Mouse (Mus musculus): Measurements from ENCODE around the gene Ms4a1. TPM values are rescaled to one million over a fixed set of nuclear protein-coding genes. Genes with fewer than 3 reads are reported as not detected.
"Not testable (repeated sequence)": the region's sequence is repeated elsewhere in the genome, so short reads cannot be mapped to it uniquely, and the experiment has no call there.

The Ms4a1 gene
- polyA plus RNA-seq (2015; fragmentation: Nextera tagmentation; extraction: Ambion mirVana) = 0.91 and 1.6 TPM in 2 replicates

DNA sequence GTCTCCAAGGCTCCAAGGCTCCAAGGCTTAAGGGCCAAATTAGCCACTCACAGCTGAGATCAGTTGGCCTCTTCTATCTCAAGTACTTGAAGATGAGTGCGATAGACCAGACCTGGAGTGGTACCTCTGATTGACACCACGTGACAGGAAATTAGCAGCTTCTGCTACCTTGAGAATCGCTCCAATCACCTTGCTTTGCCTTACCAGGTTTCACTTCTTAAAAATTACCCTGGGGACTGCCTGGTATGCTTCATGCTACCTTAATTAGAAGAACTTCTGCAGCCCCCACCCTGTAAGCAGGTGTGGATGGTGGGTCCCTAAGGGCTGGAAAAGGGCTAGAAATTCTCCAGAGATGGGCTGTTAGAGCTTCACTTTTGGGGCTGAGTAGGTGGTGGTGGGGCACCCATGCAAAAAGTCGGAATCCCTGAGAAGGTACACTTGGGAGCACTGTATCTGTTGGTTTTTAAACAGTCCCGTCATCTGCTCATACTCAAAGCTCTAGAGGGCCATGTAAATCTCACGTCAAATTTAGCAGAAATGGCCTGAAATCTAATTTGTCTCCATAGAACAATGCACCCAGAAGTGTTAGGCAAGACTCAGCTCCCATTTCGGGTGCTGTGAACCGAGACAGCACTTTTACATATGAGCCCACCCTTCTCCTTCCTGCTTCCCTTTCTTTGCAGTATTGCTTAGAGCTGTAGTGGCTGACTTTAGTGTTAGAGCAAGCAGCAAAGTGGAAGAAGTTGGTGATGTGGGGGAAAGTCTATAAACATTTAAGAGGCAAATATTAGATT lies at the start of gene Ms4a1:
TSS of gene Ms4a1 (minus strand) at position 190 of the 794 bp plus-strand sequence.
- Histone ChIP-seq H3K9ac (replicated peaks; ENCODE audit: low read depth) (no peak within 1 kb of the TSS), H3K9me3 (ENCODE audit: low read length) (no peaks in the 10 kb centered on the region), H3K27me3 (replicated peaks; ENCODE audit: insufficient read depth, low read length) (no peaks in the 10 kb centered on the region), H3K36me3 (ENCODE audit: insufficient read depth, low read length) (no peaks in the 10 kb centered on the region), H3K4me1 (ENCODE audit: insufficient read depth, low read depth, low read length) (no peaks in the 10 kb centered on the region), H3K4me2 (replicated peaks; ENCODE audit: low read depth, low read length) (no peak within 1 kb of the TSS), H3K4me3 (ENCODE audit: low read depth, low read length) (no peak within 1 kb of the TSS), H3K27ac (ENCODE audit: low read length) (no peak within 1 kb of the TSS)
- no peak for TF ChIP-seq EP300 (IDR thresholded peaks at IDR 0.05)
- TF ChIP-seq CTCF (IDR thresholded peaks at IDR 0.05) = no peak
- 71% methylated on average over 8 of the region's 8 CpGs for WGBS
- no peak for ATAC-seq
- no peak for DNase-seq (ENCODE audit: low spot score)

GRCm38 (mm10) chr19:11314354-11314753 lies 48.3 kb upstream of the Ms4a1 start, which contains the start of gene Ms4a14:
Gene Ms4a14 (minus strand): TSS chr19:11314454.
- no peaks in the 10 kb centered on the region for H3K9me3 ChIP-seq (ENCODE audit: low read length)
- H3K27me3 ChIP-seq (replicated peaks; ENCODE audit: insufficient read depth, low read length) = no peaks in the 10 kb centered on the region
- no peak within 1 kb of the TSS for H3K4me3 ChIP-seq (ENCODE audit: low read depth, low read length)
- no peak within 1 kb of the TSS for H3K4me2 ChIP-seq (replicated peaks; ENCODE audit: low read depth, low read length)
- 44% methylated on average over 1 of the region's 1 CpGs for WGBS
- no peak within 1 kb of the TSS for H3K27ac ChIP-seq (ENCODE audit: low read length)
- TF ChIP-seq CTCF (IDR thresholded peaks at IDR 0.05) (no peak), EP300 (IDR thresholded peaks at IDR 0.05) (no peak)
- ATAC-seq (no peak), DNase-seq (ENCODE audit: low spot score) (no peak)
- no peaks in the 10 kb centered on the region for H3K4me1 ChIP-seq (ENCODE audit: insufficient read depth, low read depth, low read length)
- H3K9ac ChIP-seq (replicated peaks; ENCODE audit: low read depth) = no peak within 1 kb of the TSS
- no peaks in the 10 kb centered on the region for H3K36me3 ChIP-seq (ENCODE audit: insufficient read depth, low read length)

GRCm38 (mm10) chr19:11308888-11309287 lies 42.8 kb upstream of the Ms4a1 start:
- no peak for ATAC-seq
- H3K4me3 ChIP-seq (ENCODE audit: low read depth, low read length) = no peak overlapping the region
- H3K9ac ChIP-seq (replicated peaks; ENCODE audit: low read depth) = no peak overlapping the region
- H3K4me2 ChIP-seq (replicated peaks; ENCODE audit: low read depth, low read length) = no peak overlapping the region
- H3K4me1 ChIP-seq (ENCODE audit: insufficient read depth, low read depth, low read length) = no peaks in the 10 kb centered on the region
- H3K27me3 ChIP-seq (replicated peaks; ENCODE audit: insufficient read depth, low read length) = no peaks in the 10 kb centered on the region
- no peak overlapping the region for H3K27ac ChIP-seq (ENCODE audit: low read length)
- no peaks in the 10 kb centered on the region for H3K36me3 ChIP-seq (ENCODE audit: insufficient read depth, low read length)
- no peaks in the 10 kb centered on the region for H3K9me3 ChIP-seq (ENCODE audit: low read length)
- DNase-seq (ENCODE audit: low spot score) = no peak
- TF ChIP-seq EP300 (IDR thresholded peaks at IDR 0.05) (no peak), CTCF (IDR thresholded peaks at IDR 0.05) (no peak)

DNA sequence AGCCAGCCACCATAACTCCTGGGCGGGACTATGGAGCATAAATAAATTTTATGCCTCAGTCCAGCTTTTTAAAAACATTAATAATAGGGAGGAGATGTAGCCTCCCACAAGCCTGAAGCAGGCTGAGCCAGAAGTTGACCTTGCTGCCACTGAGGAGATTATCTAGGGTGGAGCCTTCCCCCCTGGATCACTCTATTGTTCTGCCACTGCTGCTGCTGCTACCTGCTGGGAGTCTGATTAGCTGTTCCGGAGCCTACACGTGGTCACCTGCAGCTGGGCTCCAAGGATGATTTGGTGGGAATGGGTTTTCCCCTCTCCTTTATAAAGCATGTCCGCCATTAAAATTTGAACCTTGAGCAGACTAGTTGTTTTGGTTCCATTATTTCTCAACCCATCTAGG lies 33.5 kb upstream of the Ms4a1 start:
- not testable (repeated sequence) for H3K4me2 ChIP-seq (replicated peaks; ENCODE audit: low read depth, low read length); H3K9ac ChIP-seq (replicated peaks; ENCODE audit: low read depth); H3K36me3 ChIP-seq (ENCODE audit: insufficient read depth, low read length); DNase-seq (ENCODE audit: low spot score); H3K4me3 ChIP-seq (ENCODE audit: low read depth, low read length); ATAC-seq; H3K4me1 ChIP-seq (ENCODE audit: insufficient read depth, low read depth, low read length); H3K27me3 ChIP-seq (replicated peaks; ENCODE audit: insufficient read depth, low read length); H3K27ac ChIP-seq (ENCODE audit: low read length); H3K9me3 ChIP-seq (ENCODE audit: low read length)
- WGBS = 55% methylated on average over 4 of the region's 4 CpGs

DNA sequence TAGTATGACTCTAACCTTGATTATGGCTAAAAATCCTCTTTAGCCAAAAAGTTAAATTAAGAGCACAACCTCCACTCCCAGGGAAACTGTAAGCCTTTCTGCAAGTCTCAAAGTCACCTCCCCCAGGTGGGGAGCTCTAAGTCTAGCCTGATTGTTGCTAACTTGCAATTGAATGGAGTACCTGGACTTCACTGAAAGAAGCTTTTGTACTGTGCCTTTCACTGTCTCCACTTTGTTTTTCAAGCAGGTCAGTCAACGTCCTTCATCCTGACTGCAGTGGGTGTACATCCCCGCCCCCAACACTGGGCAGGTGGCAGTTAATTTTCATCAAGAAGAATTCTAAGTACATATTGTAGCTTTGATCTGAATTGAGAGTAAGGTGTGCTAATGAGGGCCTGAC lies 32.9 kb upstream of the Ms4a1 start:
- no peak for ATAC-seq

DNA sequence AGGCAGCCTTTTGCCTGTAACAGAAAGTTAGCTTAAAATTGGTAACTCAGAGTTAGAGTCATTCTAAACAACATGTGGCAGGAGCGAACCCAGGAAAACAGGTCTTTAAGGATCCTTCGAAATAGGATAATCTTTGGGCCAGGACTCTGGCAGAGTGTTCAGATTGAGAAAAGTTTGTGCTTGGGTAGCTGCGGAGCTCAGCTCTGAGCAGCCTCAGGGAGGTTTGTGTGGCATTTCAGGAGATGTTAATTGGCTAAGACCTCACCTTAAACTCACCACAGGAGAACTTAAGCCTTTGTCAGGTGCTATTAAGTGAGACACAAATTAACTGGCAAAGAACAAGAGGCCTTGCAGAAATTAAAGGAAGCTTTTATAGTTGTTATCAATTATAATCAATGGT lies 27.6 kb upstream of the Ms4a1 start:
- ATAC-seq; H3K9ac ChIP-seq (replicated peaks; ENCODE audit: low read depth); H3K4me1 ChIP-seq (ENCODE audit: insufficient read depth, low read depth, low read length); H3K9me3 ChIP-seq (ENCODE audit: low read length); H3K27ac ChIP-seq (ENCODE audit: low read length); DNase-seq (ENCODE audit: low spot score); H3K27me3 ChIP-seq (replicated peaks; ENCODE audit: insufficient read depth, low read length); H3K36me3 ChIP-seq (ENCODE audit: insufficient read depth, low read length): not testable (repeated sequence)
- 10% methylated on average over 3 of the region's 3 CpGs for WGBS
- Histone ChIP-seq H3K4me2 (replicated peaks; ENCODE audit: low read depth, low read length) (peak overlapping the region; percentile 52; the same call in 1 of the 2 replicates), H3K4me3 (ENCODE audit: low read depth, low read length) (peak overlapping the region; percentile 31; the same call in 1 of the 2 replicates)

More for the DNA sequence above, 32.9 kb upstream of the Ms4a1 start:
- H3K36me3 ChIP-seq (ENCODE audit: insufficient read depth, low read length) = no peaks in the 10 kb centered on the region
- no peak overlapping the region for H3K9ac ChIP-seq (replicated peaks; ENCODE audit: low read depth)
- no peak for TF ChIP-seq CTCF (IDR thresholded peaks at IDR 0.05)
- no peak for TF ChIP-seq EP300 (IDR thresholded peaks at IDR 0.05)
- DNase-seq (ENCODE audit: low spot score) = no peak
- H3K4me3 ChIP-seq (ENCODE audit: low read depth, low read length) = no peak overlapping the region
- H3K27ac ChIP-seq (ENCODE audit: low read length) = no peak overlapping the region
- no peaks in the 10 kb centered on the region for H3K9me3 ChIP-seq (ENCODE audit: low read length)
- whole genome bisulfite sequencing = 41% methylated on average over 2 of the region's 2 CpGs
- H3K4me2 ChIP-seq (replicated peaks; ENCODE audit: low read depth, low read length) = no peak overlapping the region
- H3K27me3 ChIP-seq (replicated peaks; ENCODE audit: insufficient read depth, low read length) = no peaks in the 10 kb centered on the region
- H3K4me1 ChIP-seq (ENCODE audit: insufficient read depth, low read depth, low read length) = no peaks in the 10 kb centered on the region
